Mouse (Mus musculus): ENCODE results near the gene Hist1h3a.

Hist1h3a gene

DNA sequence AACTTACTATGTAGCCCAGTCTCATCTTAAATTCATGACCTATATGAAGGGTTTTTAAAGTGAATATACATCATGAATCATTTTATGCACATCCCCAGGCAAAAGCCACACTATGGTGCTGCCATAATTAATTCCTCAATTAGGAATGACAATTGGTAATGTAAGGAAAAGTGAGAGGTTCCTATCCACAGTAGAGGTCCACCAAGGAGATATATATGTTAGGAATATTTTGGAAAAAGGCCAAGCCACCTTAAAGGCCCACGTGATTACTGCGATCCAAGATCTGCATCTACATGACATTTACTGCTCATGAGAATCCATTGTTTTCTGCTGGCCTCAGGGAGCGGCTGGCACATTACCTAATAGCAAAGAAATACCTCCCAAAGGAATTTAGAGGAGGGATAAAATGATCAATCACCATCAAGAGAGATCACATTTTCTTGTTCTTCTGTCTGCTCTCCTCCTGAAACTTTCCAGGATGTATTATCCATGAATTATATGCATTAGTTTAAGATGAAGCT lies 2.9 kb downstream of the Hist1h3a start:
- no peak for DNase-seq (ENCODE audit: extremely low read depth, insufficient read length, low spot score)

DNA sequence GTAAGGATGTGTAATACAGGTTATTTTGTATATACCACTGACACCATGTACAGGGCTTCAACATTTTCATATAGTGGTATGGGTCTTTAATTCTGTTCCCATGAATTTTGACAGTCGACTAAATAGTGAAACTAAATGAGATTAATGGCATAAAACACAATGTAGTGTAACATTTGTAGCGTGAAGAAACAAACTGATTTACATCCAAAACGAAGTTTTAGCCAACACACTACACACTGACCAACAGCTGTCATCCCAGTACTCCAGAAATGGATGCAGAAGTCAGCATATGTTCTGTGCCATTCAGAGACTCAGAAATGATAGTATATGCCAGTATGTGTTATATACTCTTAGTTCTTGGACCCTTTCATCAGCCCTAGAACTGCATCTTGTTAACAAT lies 4.3 kb downstream of the Hist1h3a start:
- DNase-seq (ENCODE audit: extremely low read depth, insufficient read length, low spot score), result no peak

DNA sequence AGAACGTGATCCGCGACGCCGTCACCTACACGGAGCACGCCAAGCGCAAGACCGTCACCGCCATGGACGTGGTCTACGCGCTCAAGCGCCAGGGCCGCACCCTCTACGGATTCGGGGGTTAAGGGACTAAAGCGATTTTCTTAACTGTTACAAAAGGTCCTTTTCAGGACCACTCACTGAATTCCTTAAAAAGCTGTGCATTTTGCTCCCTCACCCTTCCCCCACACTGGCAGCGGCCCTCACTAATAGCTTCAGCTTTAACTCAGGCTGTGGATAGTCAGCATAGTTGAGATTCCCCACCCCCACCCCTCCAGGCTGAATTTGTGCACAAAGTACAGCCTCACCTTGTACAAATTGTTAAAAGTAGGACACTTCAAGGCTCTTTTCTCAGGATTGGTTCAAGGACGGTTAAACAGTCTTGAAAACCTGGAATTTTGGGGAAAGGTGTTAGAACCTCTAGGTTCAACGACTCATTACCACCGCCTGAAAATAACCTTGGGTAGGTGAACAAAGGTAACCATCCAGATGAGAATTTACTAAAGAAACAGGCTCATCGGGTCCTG lies 4.9 kb downstream of the Hist1h3a start:
- DNase-seq (ENCODE audit: extremely low read depth, insufficient read length, low spot score), result peak; percentile 91

DNA sequence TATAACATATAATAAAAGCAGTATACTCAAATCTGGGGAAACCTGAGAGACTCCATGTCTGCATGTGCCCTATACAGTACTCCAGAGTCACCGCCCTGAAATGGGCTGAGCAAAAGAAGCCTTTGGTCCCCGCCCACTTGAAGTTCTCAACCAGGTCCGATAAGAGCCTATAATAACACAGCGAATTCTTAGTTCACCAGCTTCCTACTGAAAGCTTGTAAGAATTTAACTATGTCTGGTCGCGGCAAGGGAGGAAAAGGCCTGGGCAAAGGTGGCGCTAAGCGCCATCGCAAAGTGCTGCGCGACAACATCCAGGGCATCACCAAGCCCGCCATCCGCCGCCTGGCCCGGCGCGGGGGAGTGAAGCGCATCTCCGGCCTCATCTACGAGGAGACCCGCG lies 5.4 kb downstream of the Hist1h3a start, which contains the start of gene Hist1h4b:
Gene Hist1h4b (plus strand): TSS at position 224 of the 400 bp plus-strand sequence.
- DNase-seq (ENCODE audit: extremely low read depth, insufficient read length, low spot score), result peak; percentile 97

DNA sequence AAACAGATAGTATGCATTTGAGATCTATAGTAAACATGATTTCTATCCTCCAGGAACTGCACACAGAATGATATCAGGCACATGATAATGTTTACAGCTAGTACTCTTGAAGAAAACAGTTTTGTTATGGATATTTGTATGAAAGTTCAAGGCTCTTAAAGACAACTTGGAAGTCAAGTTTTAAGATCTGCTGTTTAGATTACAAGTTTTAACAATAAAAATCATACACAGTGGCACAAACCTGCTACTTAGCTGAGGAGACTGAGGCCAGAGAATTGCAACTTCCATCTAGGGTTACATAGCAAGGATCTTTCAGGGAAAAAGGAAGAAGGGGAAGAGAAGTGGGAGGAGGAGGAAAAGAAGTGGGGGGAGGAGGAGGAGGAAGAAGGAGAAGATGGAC lies 7.2 kb downstream of the Hist1h3a start:
- DNase-seq (ENCODE audit: extremely low read depth, insufficient read length, low spot score), result no peak

DNA sequence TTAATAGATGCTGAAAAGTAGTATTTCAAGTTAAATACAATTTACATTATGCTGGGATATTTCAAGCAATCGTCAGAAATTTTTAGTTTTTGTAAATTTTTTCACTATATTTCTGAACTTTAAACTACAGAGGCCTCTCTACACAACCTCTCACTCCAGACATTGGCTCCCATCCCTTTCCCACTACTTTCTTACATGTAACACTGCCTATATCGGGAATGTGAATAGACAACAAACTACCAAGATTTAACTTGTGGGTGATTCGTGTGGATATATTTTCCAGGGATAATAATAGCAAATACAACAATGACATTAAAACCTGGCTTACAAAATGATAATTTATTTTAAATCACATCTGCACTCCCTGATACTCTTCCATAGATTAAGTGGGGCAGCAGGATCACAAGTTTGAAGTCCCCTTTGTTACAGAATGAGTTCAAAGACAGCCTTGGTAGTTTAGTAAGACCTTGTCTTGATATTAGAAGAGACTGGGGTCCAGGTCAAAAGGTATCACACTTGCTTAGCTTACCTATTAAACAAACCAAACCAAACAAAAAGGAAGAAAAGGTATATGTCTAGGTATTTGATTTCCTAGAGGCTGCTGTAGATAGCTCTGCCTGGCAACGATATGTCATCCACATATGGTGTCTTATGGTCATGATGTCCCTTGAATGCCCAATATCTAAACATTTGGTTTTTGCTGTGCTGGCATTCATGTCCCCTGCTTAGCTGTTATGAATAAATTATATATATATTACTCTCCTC lies 8.7 kb downstream of the Hist1h3a start:
- peak; percentile 35 for DNase-seq (ENCODE audit: extremely low read depth, insufficient read length, low spot score)

DNA sequence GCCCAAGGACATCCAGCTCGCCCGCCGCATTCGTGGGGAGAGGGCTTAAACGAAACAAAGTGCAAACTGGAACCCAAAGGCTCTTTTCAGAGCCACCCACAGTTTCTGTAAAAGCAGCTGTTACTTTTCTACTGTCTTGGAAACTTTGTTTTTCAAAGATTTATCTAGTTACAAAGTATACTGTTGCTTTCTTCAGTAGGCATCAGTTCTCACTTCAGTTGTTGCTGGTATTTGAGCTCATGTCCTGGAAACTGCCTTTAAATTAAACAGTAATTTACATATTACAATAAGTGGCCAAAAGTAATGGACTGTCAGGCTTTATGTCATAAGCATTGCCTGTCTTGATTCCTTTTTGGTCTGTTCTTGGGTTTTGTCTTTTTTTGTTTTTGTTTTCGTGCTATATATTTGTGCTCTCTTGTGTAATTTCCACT lies 9.4 kb downstream of the Hist1h3a start:
- DNase-seq (ENCODE audit: extremely low read depth, insufficient read length, low spot score), result peak; percentile 81

DNA sequence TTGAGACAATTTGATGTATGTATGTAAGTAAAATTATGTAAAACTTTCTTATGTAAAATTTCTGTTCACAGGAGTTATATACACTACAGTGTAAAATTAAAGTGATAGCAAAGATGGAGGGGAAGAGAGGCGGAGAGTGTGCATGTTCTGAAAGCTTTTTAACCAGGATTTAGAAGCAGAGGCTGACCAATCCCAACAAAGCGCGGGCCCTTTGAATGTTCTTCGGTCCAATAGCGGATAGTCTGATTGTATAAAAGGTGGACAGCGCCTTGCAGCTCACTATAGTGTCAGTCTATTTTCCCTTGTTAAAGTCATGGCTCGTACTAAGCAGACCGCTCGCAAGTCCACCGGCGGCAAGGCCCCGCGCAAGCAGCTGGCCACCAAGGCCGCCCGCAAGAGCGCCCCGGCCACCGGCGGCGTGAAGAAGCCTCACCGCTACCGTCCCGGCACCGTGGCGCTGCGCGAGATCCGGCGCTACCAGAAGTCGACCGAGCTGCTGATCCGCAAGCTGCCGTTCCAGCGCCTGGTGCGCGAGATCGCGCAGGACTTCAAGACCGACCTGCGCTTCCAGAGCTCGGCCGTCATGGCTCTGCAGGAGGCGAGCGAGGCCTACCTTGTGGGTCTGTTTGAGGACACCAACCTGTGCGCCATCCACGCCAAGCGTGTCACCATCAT lies 10.0 kb downstream of the Hist1h3a start, which contains the start of gene Hist1h3b:
Gene Hist1h3b (plus strand): TSS at position 201 of the 675 bp plus-strand sequence.
- DNase-seq (ENCODE audit: extremely low read depth, insufficient read length, low spot score), result peak; percentile 88

DNA sequence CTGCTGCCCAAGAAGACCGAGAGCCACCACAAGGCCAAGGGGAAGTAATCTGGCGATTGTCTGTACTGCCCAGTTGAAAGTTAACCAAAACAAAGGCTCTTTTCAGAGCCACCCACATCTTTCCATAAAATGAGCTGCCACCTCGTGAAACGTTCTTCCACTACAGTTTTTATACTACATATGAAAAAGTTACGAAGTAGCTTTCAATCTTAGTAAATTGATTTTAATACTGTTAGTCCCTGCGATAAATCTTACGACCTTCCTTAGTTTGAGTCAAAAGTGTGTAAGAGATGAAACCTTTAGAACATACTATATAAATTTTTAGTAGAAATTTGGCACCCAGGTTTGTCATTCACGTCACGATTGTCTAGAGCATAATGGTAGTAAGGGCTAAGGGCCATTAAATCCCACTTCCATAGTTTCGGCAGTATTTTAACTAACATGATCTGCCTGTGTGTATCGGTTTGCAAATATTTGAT lies 10.7 kb downstream of the Hist1h3a start:
- DNase-seq (ENCODE audit: extremely low read depth, insufficient read length, low spot score), result peak; percentile 73

DNA sequence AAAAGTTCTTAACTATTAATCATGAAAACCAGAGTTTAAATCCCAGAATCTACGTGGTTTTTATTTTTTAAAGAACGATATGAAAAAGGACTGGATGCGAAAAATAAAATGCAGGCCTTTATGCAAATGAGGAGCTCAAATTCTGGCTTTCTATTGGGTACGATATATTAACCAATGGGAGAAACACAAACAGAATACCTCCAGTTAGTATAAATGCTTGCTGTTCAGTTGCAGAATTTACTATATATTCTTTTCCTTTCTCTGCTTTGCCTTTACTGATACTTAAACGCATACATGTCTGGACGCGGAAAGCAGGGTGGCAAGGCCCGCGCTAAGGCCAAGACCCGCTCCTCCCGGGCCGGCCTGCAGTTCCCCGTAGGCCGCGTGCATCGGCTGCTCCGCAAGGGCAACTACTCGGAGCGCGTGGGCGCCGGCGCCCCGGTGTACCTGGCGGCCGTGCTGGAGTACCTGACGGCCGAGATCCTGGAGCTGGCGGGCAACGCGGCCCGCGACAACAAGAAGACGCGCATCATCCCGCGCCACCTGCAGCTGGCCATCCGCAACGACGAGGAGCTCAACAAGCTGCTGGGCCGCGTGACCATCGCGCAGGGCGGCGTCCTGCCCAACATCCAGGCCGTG lies 11.2 kb downstream of the Hist1h3a start, which contains the start of gene Hist1h2ab:
Gene Hist1h2ab (plus strand): TSS at position 288 of the 639 bp plus-strand sequence.
- DNase-seq (ENCODE audit: extremely low read depth, insufficient read length, low spot score), result peak; percentile 92

DNA sequence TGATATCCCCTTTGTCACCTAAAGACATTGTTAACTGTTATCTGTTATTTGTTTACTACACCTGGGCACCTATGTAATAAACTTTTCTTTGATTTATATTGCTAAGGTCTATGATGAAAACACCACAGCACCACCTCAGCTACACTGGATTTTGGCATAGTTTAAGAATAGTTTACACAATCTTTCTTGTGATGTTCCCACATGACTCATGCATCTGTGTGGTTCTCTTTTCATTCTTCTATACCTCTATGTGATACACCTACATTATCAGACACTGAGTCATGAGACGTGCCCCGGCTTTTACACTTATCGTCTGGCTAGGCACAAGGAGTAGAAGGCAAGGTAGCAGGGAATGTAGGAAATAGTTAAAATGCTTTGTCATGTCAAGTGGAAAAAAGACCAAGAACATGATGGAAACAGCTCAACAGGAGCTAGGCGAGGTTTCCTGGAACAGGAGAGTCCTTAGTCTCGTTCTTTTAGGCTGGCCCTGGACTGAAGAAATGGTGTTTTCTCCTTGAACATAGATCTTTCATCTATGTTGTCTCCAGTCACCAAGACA lies 12.5 kb downstream of the Hist1h3a start:
- no peak for DNase-seq (ENCODE audit: extremely low read depth, insufficient read length, low spot score)

DNA sequence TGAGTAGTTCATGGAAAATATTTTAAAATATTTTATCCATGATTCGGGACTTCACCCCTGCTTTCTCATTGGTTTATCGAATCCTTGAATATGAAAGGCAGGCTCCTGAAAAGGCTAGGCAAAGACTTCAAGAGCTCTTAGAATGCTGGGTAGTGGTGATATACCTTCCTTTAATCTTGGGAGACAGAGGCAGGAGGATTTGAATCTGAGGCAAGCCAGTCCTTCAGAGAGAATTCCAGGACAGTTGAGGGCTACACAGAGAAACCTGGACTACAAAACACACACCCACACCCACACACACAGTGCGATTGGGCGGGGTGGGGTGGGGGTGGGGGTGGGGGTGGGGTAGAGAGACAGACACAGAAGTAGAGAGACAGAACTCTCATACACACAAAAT lies 14.3 kb downstream of the Hist1h3a start:
- peak; percentile 50 for DNase-seq (ENCODE audit: extremely low read depth, insufficient read length, low spot score)

DNA sequence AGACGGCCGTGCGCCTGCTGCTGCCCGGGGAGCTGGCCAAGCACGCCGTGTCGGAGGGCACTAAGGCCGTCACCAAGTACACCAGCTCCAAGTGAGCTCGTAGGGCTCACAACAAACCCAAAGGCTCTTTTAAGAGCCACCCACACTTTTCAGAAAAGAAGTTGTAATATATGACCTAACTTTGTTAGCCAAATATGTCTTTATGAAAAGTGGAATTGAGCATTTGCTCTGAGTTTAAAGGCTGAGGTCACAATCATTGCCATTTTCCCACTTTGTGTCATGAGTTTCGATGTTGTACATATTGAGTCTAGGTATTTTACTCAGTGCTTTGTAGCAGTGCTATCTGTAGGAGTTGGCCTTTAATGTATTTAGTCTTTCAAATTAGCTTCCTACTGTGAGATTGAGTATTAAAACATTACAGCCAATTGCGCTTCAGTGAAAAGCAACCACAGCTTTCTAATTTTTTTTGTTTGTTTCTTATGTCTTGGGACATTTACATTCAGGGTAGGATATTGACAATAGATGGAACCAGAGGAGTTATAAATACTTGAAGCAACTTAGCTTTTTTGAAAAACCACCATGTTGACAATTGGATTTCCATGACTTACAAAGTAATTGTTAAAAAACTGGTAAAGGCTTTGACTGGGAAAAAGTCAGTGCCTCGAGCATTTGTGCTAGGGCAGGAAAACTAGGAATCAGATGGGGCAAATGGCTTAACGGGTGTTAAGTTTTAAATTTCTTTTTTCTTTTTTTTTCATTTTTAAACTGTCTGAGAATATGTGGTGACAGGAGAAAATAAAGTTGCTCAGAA lies 14.9 kb downstream of the Hist1h3a start:
- peak; percentile 86 for DNase-seq (ENCODE audit: extremely low read depth, insufficient read length, low spot score)

DNA sequence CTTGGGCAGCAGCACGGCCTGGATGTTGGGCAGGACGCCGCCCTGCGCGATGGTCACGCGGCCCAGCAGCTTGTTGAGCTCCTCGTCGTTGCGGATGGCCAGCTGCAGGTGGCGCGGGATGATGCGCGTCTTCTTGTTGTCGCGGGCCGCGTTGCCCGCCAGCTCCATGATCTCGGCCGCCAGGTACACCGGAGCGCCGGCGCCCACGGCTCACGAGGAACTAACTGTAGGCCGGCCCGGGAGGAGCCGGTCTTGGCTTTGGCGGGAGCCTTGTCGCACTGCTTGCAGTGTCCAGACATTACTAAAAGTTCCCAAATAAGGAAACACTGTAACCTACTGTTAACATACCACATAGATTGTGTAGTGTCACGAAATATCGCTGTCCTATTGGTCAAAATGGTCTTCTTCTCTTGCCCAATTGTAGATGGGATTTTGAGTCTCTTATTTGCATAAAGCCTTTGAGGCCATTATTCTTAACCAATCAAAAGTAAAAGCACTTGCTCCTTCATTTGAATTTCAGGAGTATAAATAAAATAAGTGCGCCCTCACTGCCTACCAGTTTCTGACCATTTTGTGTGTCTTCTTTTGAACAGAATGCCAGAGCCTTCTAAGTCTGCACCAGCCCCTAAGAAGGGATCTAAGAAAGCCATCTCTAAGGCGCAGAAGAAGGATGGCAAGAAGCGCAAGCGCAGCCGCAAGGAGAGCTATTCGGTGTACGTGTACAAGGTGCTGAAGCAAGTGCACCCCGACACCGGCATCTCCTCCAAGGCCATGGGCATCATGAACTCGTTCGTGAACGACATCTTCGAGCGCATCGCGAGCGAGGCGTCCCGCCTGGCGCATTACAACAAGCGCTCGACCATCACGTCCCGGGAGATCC lies 15.7 kb downstream of the Hist1h3a start, which contains the start of gene Hist1h2bb:
Gene Hist1h2bb (plus strand): TSS at position 534 of the 880 bp plus-strand sequence.
- peak; percentile 92 for DNase-seq (ENCODE audit: extremely low read depth, insufficient read length, low spot score)

DNA sequence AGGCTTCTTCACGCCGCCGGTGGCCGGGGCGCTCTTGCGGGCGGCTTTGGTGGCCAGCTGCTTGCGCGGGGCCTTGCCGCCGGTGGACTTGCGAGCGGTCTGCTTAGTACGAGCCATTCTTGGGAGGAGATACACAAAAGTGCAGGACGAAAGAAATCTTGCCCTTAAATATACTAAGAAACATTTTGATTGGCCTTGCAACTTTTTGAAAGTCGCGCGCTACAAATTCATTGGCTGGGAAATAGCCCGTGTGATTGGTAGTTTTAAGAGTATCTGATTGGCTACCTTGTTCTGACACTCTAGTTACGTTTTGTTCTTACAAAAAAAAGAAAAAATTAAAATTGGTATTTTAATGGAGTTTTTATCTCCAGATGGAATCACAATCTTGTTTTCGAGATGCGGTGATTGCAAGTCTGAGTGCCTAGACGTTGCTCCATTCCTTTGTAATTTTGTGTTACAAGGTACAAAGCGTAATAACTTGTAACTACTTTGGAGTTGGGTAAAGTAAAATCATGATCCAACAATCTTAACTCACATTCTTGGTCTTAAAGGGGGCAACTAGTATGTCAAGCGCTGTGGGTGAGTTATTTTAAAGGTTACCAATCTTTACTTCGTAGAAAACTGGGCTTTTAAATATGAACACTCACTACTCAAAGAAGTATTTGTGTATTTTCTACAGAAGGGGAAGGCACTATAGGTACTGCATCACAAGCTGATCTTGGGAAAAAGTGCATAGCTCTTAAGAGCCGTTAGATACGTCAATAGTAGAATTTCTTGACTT lies 16.6 kb downstream of the Hist1h3a start, which contains the start of gene Hist1h3c:
Gene Hist1h3c (minus strand): TSS at position 222 of the 781 bp plus-strand sequence.
- DNase-seq (ENCODE audit: extremely low read depth, insufficient read length, low spot score), result peak; percentile 91

DNA sequence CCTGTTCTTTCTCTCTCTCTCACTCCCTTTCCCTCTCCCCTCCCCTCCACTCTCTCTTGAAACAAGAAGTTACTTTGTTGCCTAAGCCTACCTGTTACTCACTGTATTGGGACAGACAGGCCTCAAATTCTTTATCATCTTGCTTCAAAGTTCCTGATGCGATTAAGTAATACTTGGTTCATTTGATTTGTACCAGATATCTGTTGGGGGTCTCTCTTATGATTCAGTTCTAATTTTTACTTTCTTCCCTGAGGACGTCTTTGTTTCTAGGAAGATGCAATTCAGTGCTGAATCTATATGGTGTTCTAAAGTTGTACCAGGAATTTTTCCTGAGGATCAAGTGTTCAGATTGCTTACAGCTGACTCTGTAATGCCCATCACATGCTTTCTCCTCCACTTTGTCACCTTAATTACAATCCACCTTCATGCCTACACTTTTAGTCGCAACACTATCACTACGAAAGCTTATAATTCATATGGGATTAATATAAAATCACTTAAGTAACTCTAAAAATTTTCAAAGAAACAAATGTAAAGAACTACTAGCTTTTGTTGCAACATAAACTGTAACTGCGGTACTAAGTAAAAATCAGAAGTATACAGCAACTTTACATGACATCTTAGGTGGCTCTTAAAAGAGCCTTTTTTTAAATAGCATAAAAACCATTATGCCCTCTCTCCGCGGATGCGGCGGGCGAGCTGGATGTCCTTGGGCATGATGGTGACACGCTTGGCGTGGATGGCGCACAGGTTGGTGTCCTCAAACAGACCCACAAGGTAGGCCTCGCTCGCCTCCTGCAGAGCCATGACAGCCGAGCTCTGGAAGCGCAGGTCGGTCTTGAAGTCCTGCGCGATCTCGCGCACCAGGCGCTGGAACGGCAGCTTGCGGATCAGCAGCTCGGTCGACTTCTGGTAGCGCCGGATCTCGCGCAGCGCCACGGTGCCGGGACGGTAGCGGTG lies 17.5 kb downstream of the Hist1h3a start:
- DNase-seq (ENCODE audit: extremely low read depth, insufficient read length, low spot score), result peak; percentile 87

Data from 3134 (cell line).